Mouse (Mus musculus): ENCODE results near the gene Gjb6. TPM values are rescaled to one million over a fixed set of nuclear protein-coding genes. Genes with fewer than 3 reads are reported as not detected.

Gene Gjb6
- polyA plus RNA-seq, 1 experiment from 2014 or later: 15.7 TPM

DNA sequence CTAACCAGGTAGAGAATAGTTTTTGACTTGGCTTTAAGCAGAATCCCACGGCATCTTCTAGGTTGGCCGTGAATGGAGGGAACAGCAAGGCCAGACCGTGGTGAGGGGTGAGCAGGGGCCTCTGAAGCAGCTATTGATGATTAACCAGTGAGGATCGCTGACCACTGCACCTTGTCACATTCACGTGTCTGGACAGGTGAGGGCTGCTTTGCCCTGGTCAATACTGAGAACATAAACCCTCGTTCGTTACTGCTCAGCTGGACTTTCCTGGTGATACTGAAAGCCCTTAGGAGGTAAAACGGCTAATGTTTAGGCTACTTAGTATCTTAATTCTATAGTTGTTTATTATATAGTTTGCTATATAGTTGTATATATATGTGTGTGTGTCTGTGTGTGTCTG, 26.3 kb downstream of the Gjb6 start:
- no peak for ATAC-seq (ENCODE audit: low read depth)
- WGBS: 83% methylated on average over 8 of the region's 8 CpGs
- Histone ChIP-seq H3K4me1 (replicated peaks) (peaks cover 20% of the 10 kb centered on the region), H3K36me3 (no peaks in the 10 kb centered on the region), H3K27ac (replicated peaks) (no peak overlapping the region), H3K4me3 (no peak overlapping the region), H3K9ac (no peak overlapping the region), H3K4me2 (no peak overlapping the region), H3K27me3 (peaks cover 63% of the 10 kb centered on the region), H3K9me3 (no peaks in the 10 kb centered on the region)

DNA sequence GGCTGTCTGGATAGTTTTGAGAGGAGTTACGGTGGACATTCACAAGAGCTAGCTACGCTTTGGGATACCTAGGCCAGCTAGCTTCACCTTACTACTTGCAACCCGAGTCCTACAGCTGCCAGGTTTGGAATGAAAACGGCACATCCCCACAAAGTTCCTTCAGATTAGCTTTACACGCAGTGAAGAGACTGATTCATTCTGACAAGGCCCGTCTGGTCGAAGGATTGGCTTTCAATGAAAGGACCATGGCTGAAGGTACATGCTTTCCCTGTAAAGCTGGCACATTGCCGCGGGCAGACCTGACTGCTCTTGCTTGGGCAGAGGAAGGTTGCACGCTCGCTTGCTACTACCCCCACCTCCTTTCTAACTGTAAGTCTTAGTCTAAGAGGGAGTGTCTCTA, 27.7 kb downstream of the Gjb6 start:
- no peak overlapping the region for H3K9ac ChIP-seq
- no peaks in the 10 kb centered on the region for H3K9me3 ChIP-seq
- H3K27me3 ChIP-seq: peaks cover 69% of the 10 kb centered on the region
- H3K4me1 ChIP-seq (replicated peaks): peaks cover 20% of the 10 kb centered on the region
- no peak overlapping the region for H3K4me2 ChIP-seq
- H3K4me3 ChIP-seq: no peak overlapping the region
- no peak overlapping the region for H3K27ac ChIP-seq (replicated peaks)
- ATAC-seq (ENCODE audit: low read depth): no peak
- no peaks in the 10 kb centered on the region for H3K36me3 ChIP-seq
- 47% methylated on average over 11 of the region's 11 CpGs for WGBS

DNA sequence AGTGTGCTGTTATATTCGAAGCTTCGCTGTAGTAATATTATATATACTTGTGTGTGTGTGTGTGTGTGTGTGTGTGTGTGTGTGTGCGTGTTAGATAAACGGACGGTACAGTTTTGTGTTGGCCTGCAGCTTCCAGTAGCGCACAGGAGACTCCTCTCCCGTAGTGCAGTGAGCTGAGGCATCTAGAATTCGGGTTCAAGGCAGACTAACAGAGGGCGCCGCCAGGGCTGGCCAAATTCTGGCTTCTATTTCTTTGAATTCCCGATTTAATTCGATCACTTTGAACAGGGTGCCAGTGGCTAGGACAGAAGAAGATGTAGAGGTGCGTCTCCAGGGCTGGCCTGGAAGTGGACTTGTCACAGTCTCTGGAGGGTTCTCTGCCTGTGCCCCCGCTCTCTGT, 28.3 kb downstream of the Gjb6 start:
- 0 out of 2 replicates have a peak, but pooled peaks have one; percentile 3 for ATAC-seq (ENCODE audit: low read depth)
- no peak overlapping the region for H3K9ac ChIP-seq
- 13% methylated on average over 14 of the region's 14 CpGs for WGBS
- H3K4me3 ChIP-seq: peak overlapping the region; percentile 56
- H3K27me3 ChIP-seq: peaks cover 69% of the 10 kb centered on the region
- H3K4me1 ChIP-seq (replicated peaks): peaks cover 20% of the 10 kb centered on the region
- peak overlapping the region; percentile 100 for H3K4me2 ChIP-seq
- no peak overlapping the region for H3K27ac ChIP-seq (replicated peaks)
- H3K36me3 ChIP-seq: no peaks in the 10 kb centered on the region
- H3K9me3 ChIP-seq: no peaks in the 10 kb centered on the region

DNA sequence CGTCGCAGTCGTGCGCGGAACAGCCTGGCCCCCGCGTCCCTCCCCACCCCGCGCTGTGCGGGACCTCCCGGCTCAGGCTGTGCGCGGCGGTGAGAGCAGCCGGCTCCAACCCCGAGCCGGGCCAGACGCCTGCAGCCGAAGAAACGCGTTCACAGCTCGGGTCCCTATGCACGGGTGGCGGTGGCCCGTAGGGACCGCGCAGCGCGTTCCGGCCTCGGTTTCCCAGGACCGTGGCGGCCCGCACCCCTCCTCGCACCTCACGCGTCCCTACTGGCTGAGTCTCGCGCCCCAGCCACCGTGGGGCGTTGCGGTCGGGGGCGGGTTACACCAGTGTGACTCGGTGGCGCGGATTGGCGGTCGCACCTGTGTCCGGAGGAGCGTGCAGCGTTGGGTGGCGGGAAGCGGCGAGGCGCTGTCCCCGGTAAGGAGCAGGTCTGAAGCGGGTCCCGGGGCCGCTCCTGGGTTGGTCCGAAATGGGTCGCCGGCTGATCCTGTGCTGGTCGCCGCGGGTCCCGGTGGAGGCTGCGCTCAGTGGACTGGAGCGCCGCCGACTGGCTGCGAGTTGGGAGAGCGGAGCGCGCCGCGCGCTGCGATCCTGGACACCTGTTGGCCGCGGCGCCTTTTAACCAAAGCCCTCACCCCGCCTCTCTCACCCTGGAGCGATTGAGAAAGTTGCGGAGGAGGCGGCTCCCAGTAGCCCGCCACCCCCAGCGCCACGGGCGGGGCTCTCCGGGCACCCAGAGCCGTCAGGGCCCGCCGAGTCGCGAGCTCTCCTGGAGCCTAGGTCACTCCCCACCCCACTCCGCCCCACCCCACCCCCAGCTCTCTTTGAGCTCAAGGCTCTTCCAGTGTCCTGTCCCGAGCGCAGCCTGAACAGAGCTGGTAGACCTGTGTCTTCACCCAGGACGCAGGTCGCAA, 29.0 kb downstream of the Gjb6 start, which contains the start of gene Gjb2:
Gene Gjb2, minus strand, starts transcription at position 597 of the 918 bp plus-strand sequence.
- H3K4me2 ChIP-seq: peak within 1 kb of the TSS; percentile 100
- peak; percentile 79 for ATAC-seq (ENCODE audit: low read depth)
- H3K9ac ChIP-seq: peak within 1 kb of the TSS; percentile 69
- peak within 1 kb of the TSS; percentile 56 for H3K4me3 ChIP-seq
- no peaks in the 10 kb centered on the region for H3K36me3 ChIP-seq
- no peaks in the 10 kb centered on the region for H3K9me3 ChIP-seq
- peaks cover 23% of the 10 kb centered on the region for H3K4me1 ChIP-seq (replicated peaks)
- H3K27me3 ChIP-seq: peaks cover 69% of the 10 kb centered on the region
- H3K27ac ChIP-seq (replicated peaks): no peak within 1 kb of the TSS
- WGBS: under 1% methylated on average over 100 of the region's 101 CpGs

DNA sequence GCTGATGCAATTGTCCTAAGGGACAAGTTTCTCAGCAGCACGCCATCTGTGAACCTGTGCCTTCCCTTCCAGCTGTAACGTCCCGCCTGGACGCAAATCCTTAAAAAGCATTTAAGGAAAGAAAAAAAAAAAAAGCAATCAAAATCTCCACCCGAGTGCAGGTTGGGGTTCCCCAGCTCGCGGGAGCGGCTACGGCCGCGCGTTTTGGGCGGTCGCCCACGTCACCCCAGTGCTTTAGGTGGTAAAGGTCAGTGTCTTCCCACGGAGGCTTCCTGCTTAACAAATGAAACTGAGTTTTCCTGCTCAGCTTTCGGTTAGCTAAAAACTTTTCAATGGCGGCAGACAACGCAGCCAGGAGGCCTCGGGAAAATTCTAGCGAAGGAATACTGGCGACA, 29.7 kb downstream of the Gjb6 start:
- peaks cover 23% of the 10 kb centered on the region for H3K4me1 ChIP-seq (replicated peaks)
- H3K4me3 ChIP-seq: peak overlapping the region; percentile 56
- no peaks in the 10 kb centered on the region for H3K9me3 ChIP-seq
- H3K4me2 ChIP-seq: peak overlapping the region; percentile 100
- no peak for ATAC-seq (ENCODE audit: low read depth)
- H3K27me3 ChIP-seq: peaks cover 69% of the 10 kb centered on the region
- H3K27ac ChIP-seq (replicated peaks): no peak overlapping the region
- WGBS: 2% methylated on average over 22 of the region's 22 CpGs
- peak overlapping the region; percentile 69 for H3K9ac ChIP-seq
- H3K36me3 ChIP-seq: no peaks in the 10 kb centered on the region

DNA sequence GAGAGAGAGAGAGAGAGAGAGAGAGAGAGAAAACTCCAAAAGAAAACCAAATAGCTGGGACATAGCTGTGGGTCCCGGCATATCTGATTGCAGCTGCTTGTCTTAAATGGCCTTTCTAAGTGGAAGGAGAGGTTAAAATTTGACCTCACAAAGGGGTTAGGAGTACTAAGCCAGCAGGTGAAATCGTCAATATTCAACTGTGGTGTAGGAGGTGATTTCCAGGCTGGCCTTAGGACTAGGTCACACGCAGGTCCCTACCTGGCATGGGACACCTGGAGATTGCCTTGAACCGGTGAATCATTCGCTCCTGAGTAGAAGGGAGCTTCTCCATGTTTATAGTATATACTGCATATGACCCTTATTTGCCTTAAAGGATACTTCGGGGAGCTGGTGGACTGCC, 30.3 kb downstream of the Gjb6 start:
- peaks cover 23% of the 10 kb centered on the region for H3K4me1 ChIP-seq (replicated peaks)
- WGBS: 59% methylated on average over 6 of the region's 6 CpGs
- H3K4me2 ChIP-seq: peak overlapping the region; percentile 100
- no peak overlapping the region for H3K9ac ChIP-seq
- H3K4me3 ChIP-seq: peak overlapping the region; percentile 56; the same call in 1 of the 2 replicates
- H3K36me3 ChIP-seq: no peaks in the 10 kb centered on the region
- no peak overlapping the region for H3K27ac ChIP-seq (replicated peaks)
- no peaks in the 10 kb centered on the region for H3K9me3 ChIP-seq
- peaks cover 66% of the 10 kb centered on the region for H3K27me3 ChIP-seq
- no peak for ATAC-seq (ENCODE audit: low read depth)

DNA sequence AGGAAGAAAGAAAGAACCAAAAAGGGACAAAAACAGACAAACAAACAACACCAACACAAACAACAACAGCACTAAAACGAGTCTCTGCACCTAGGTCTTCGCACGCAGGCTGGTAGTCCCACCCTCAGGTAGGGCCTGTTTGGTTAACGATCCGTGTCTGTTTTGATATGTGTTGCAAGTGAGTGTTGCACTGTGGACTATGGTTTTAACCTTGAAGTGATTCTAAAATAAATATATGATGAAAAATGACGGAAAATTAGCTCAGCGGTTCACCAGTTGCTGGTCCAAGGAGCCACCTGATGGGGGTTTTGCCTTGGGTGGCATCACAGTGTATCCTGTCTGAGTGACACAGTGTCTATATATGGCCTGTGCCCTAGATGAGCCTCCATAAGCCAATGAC, 31.8 kb downstream of the Gjb6 start:
- no peak overlapping the region for H3K9ac ChIP-seq
- H3K4me1 ChIP-seq (replicated peaks): peaks cover 23% of the 10 kb centered on the region
- H3K4me2 ChIP-seq: no peak overlapping the region
- ATAC-seq (ENCODE audit: low read depth): no peak
- no peak overlapping the region for H3K4me3 ChIP-seq
- H3K27ac ChIP-seq (replicated peaks): no peak overlapping the region
- H3K9me3 ChIP-seq: no peaks in the 10 kb centered on the region
- WGBS: 90% methylated on average over 7 of the region's 7 CpGs
- peaks cover 51% of the 10 kb centered on the region for H3K27me3 ChIP-seq
- no peaks in the 10 kb centered on the region for H3K36me3 ChIP-seq

DNA sequence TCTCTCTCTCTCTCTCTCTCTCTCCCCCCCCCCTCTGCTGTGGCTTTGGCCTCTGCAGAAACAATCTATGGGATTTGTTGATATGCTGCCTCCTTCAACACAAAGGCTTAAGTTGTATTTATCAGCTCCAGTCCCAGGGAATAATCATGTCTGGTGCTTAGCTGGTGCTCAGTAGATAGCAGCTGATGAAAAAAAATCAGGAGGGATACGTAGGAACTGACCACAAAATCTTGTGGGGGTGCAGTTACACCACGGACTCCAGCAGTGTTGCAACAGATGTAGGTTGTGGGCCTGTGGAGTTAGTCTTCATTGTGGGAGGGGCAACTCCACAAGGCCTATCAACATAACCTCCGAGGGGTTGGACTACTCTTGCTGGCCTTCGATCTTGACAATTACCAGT, 37.6 kb downstream of the Gjb6 start:
- Histone ChIP-seq H3K4me1 (replicated peaks) (0 out of 2 replicates have a peak, but pooled peaks cover 3% of the 10 kb centered on the region), H3K27me3 (no peaks in the 10 kb centered on the region), H3K9me3 (no peaks in the 10 kb centered on the region), H3K36me3 (no peaks in the 10 kb centered on the region), H3K27ac (replicated peaks) (no peak overlapping the region), H3K9ac (no peak overlapping the region), H3K4me3 (no peak overlapping the region), H3K4me2 (no peak overlapping the region)
- no peak for ATAC-seq (ENCODE audit: low read depth)
- 69% methylated on average over 4 of the region's 4 CpGs for WGBS

DNA sequence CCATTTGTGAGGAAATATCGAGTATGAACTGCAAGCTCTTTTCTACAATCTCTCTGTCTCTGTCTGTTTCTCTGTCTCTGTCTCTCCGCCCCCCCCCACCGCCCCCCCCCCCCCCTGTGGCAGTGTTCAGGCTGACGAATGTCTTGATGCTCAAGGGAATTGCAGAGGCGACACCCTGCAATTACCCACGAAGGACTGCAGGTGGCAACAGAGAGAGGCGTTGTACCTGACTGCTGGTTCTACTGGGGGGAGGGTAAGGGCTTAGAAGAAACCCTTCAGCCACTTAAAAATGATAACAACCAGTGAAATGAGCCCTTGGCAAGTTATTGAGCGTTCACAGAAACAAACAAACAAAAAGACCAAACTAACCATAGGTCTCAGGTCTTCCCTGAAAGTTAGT, 40.4 kb downstream of the Gjb6 start:
- no peaks in the 10 kb centered on the region for H3K27me3 ChIP-seq
- no peaks in the 10 kb centered on the region for H3K9me3 ChIP-seq
- 12% methylated on average over 8 of the region's 8 CpGs for WGBS
- no peaks in the 10 kb centered on the region for H3K4me1 ChIP-seq (replicated peaks)
- no peak overlapping the region for H3K4me2 ChIP-seq
- H3K27ac ChIP-seq (replicated peaks): no peak overlapping the region
- no peaks in the 10 kb centered on the region for H3K36me3 ChIP-seq
- ATAC-seq (ENCODE audit: low read depth): no peak
- H3K4me3 ChIP-seq: no peak overlapping the region
- no peak overlapping the region for H3K9ac ChIP-seq

DNA sequence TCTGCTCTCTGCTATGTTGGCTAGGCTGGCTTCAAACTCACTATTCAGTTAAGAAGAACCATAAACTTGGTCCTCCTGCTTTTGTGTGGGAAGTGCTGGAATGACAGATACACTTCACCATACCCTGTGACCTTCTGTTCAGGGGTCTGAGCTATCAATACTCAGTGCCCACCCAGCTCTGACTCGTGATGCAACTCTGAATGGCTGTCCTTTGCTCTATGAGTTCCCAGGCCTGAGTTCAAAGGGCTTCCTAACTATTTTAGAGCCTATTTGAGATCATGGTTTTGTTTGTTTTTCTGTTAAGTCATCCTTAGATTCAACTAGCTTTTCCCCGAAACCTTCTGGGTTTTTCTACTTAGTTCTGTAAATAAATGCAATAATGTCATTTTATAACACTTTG, 43.4 kb downstream of the Gjb6 start:
- 53% methylated on average over 2 of the region's 2 CpGs for WGBS
- H3K4me3 ChIP-seq: no peak overlapping the region
- H3K4me1 ChIP-seq (replicated peaks): no peaks in the 10 kb centered on the region
- no peaks in the 10 kb centered on the region for H3K27me3 ChIP-seq
- H3K27ac ChIP-seq (replicated peaks): no peak overlapping the region
- no peaks in the 10 kb centered on the region for H3K9me3 ChIP-seq
- H3K9ac ChIP-seq: no peak overlapping the region
- no peak for ATAC-seq (ENCODE audit: low read depth)
- no peak overlapping the region for H3K4me2 ChIP-seq
- no peaks in the 10 kb centered on the region for H3K36me3 ChIP-seq

DNA sequence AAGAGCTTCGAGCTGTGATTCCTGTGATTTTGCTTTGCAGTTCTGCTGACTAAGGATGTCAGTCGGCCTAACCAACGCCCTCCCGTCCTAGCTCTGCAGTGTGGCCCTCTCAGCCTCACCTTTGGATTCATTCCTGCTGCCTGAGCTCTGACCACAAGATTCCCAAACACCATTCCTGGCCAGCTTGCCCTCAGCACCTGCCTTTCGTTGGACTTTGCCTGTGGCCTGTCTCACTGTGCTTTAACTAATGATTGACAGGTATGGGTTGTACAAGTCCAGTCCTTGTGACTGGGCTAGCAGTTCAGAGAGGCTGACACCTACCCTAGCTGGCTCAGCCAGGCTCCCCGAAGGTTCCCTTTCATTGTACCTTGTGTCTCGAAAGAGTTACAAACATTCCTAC, 44.3 kb downstream of the Gjb6 start:
- Histone ChIP-seq H3K4me1 (replicated peaks) (no peaks in the 10 kb centered on the region), H3K36me3 (no peaks in the 10 kb centered on the region), H3K27ac (replicated peaks) (no peak overlapping the region), H3K9ac (no peak overlapping the region), H3K9me3 (no peaks in the 10 kb centered on the region), H3K27me3 (no peaks in the 10 kb centered on the region), H3K4me3 (no peak overlapping the region), H3K4me2 (no peak overlapping the region)
- 87% methylated on average over 7 of the region's 7 CpGs for WGBS
- no peak for ATAC-seq (ENCODE audit: low read depth)

DNA sequence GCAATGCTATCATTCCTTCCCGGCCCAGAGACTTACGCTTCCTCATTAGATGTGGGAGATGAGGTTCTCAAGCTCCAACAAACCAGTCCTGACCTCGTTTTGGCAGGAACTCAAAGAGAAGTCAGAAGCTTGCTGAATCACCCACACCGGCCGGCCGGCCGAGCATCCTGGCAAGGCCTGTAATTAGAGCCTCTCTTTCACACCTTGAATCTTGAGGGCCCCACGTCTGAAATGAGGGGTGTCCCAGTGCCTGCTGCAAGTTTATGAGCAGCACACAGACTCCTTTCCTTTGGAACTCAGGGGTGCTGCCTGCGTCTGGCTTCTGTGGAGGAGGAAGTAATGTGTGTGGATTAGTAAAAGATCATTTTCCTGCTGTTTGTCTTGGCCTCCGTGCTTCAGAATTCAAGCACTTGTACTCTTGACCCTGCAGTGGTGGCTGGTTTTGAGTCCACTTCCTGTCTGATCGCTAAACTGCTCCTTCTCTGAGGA, 49.2 kb downstream of the Gjb6 start:
- Histone ChIP-seq H3K4me3 (no peak overlapping the region), H3K27ac (replicated peaks) (no peak overlapping the region), H3K9ac (no peak overlapping the region), H3K4me2 (no peak overlapping the region), H3K27me3 (no peaks in the 10 kb centered on the region), H3K36me3 (no peaks in the 10 kb centered on the region), H3K4me1 (replicated peaks) (no peaks in the 10 kb centered on the region), H3K9me3 (no peaks in the 10 kb centered on the region)
- ATAC-seq (ENCODE audit: low read depth): no peak
- WGBS: 73% methylated on average over 11 of the region's 11 CpGs
